Mouse (Mus musculus) G1E (cell line): ENCODE measurements at regions not wholly inside any gene's neighbourhood (a gene's known extent, or its start where the extent isn't known, plus 50 kb on each side); places are given as distances from the start of the nearest gene placed in this dataset.

Experiments used
- CTCF ChIP-seq: IDR thresholded peaks from 2 replicates; pipeline ENCODE4 v1.5.1; 2012; ENCODE audit warnings: low read depth, low read length, inconsistent platforms, mixed read lengths
- GATA2 ChIP-seq: IDR thresholded peaks from 2 replicates; pipeline ENCODE4 v1.6.1; 2012; ENCODE audit warnings: low read depth, low read length, inconsistent platforms, borderline replicate concordance

DNA sequence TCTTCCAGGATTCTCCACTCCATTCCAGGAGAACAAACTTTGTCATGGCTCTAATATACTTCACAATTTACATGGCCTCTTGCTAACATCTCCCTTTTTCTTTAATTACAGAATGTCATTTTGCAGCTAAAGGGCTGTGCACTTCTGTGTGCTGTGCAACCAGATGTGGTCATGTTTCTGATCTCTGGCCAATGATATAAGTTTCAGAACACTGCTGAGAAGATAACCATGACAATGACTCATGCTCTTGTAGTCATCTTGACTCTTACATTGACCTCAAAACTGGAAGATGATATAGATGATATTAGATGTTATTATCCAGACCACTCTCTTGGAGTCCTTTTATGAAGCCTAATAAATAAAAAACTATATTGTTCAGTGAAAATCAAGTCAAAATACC lies 145.9 kb upstream of the Teddm2 start:
- TF ChIP-seq GATA2 = no peak
- no peak for TF ChIP-seq CTCF
